Comparison of ENCODE assay signal across 35 mouse cellular contexts in genomic region chr5:52358120-52358519, GRCm38 (mm10). TPM values are rescaled to one million over a fixed set of nuclear protein-coding genes. Genes with fewer than 3 reads are reported as not detected.
"Had no signal": no experiment of that assay in that cellular context is flagged by ENCODE, and none has a peak within 500 bp of the region (broad histone marks: within the 10 kb centered on the region; RNA-seq: fewer than 3 reads in every experiment).

No protein-coding gene starts in this region.

- H3K27me3 ChIP-seq: heart, embryonic 12.5 days; heart, embryonic 13.5 days; heart, embryonic 15.5 days; hindbrain, embryonic 12.5 days; hindbrain, embryonic 13.5 days; hindbrain, embryonic 15.5 days; intestine, embryonic 15.5 days; kidney, embryonic 15.5 days had no signal

- DNase-seq: heart, postnatal 10 days; heart, postnatal 14 days; heart, postnatal 36 days; heart, postnatal 4 days; kidney, adult 11 months; kidney, adult 18-20 months; kidney, adult 2 months; kidney, adult 8-10 months; kidney, adult 9 months; kidney, postnatal 10 days; kidney, postnatal 14 days; kidney, postnatal 25 days; kidney, postnatal 36 days; kidney, postnatal 4 days; layer of hippocampus, adult 9-11 months; layer of hippocampus, postnatal 36 days had no signal

- H3K9me3 ChIP-seq: heart, embryonic 10.5 days; heart, embryonic 12.5 days; heart, embryonic 13.5 days; heart, embryonic 15.5 days; hindbrain, embryonic 10.5 days; hindbrain, embryonic 12.5 days; hindbrain, embryonic 13.5 days; hindbrain, embryonic 15.5 days; intestine, embryonic 15.5 days; kidney, embryonic 15.5 days had no signal

- H3K4me3 ChIP-seq: heart, embryonic 10.5 days; heart, embryonic 12.5 days; heart, embryonic 13.5 days; heart, embryonic 15.5 days; hindbrain, embryonic 10.5 days; hindbrain, embryonic 12.5 days; hindbrain, embryonic 13.5 days; hindbrain, embryonic 15.5 days; intestine, embryonic 15.5 days; kidney, embryonic 15.5 days; layer of hippocampus, adult 2 months had no signal

- H3K9ac ChIP-seq: heart, embryonic 12.5 days; heart, embryonic 13.5 days; heart, embryonic 15.5 days; hindbrain, embryonic 12.5 days; hindbrain, embryonic 13.5 days; hindbrain, embryonic 14.5 days; hindbrain, embryonic 15.5 days; intestine, embryonic 15.5 days; kidney, embryonic 15.5 days had no signal

- H3K4me2 ChIP-seq: heart, embryonic 11.5 days; heart, embryonic 12.5 days; heart, embryonic 13.5 days; heart, embryonic 15.5 days; hindbrain, embryonic 12.5 days; hindbrain, embryonic 13.5 days; hindbrain, embryonic 14.5 days; hindbrain, embryonic 15.5 days; intestine, embryonic 15.5 days; kidney, embryonic 15.5 days had no signal

- H3K36me3 ChIP-seq: heart, embryonic 10.5 days; heart, embryonic 12.5 days; heart, embryonic 13.5 days; heart, embryonic 15.5 days; hindbrain, embryonic 10.5 days; hindbrain, embryonic 12.5 days; hindbrain, embryonic 13.5 days; hindbrain, embryonic 15.5 days; intestine, embryonic 15.5 days; kidney, embryonic 15.5 days had no signal

- H3K27ac ChIP-seq: heart, embryonic 10.5 days; heart, embryonic 13.5 days; heart, embryonic 15.5 days; hindbrain, embryonic 10.5 days; hindbrain, embryonic 12.5 days; hindbrain, embryonic 13.5 days; hindbrain, embryonic 14.5 days; hindbrain, embryonic 15.5 days; hindbrain, postnatal 0 days; kidney, postnatal 0 days; layer of hippocampus, adult 2 months had no signal

- ATAC-seq: hindbrain, embryonic 16.5 days; hindbrain, postnatal 0 days; inflammation-experienced regulatory T-cells, adult 6 months; intestine, embryonic 15.5 days; intestine, postnatal 0 days had no signal

RNA-seq across cellular contexts. Expression of gene Sod3, which starts 5.5 kb away (rescaled TPM):
- total RNA-seq: hematopoietic stem cell, adult 5-6 weeks had no signal
- polyA plus RNA-seq: inflammation-experienced regulatory T-cells, adult 6 months had no signal
